Mouse (Mus musculus): Measurements from ENCODE around the gene Ccl4. TPM values are rescaled to one million over a fixed set of nuclear protein-coding genes. Genes with fewer than 3 reads are reported as not detected.

Ccl4 gene
- 3.8 and 5.1 TPM in 2 replicates for polyA plus RNA-seq (2012; rRNA removed)

GRCm38 (mm10) chr11:83662204-83662603 is at the start of gene Ccl4:
TSS of gene Ccl4 (plus strand) at chr11:83662584.
- Histone ChIP-seq H3K4me1 (ENCODE audit: control insufficient read depth, insufficient read depth, insufficient read length) (peaks cover 5% of the 10 kb centered on the region; the same call in 1 of the 2 replicates), H3K27ac (ENCODE audit: insufficient read depth, low read length) (no peak within 1 kb of the TSS), H3K27me3 (ENCODE audit: control insufficient read depth, insufficient read depth, low read length) (no peaks in the 10 kb centered on the region), H3K36me3 (ENCODE audit: control insufficient read depth, insufficient read depth, low read length) (no peaks in the 10 kb centered on the region), H3K4me3 (ENCODE audit: extremely low read depth, insufficient read depth, insufficient read length) (no peak within 1 kb of the TSS)
- 10% methylated on average over 6 of the region's 6 CpGs for WGBS
- peak in 1 of 2 experiments; percentile 45 for DNase-seq (ENCODE audit: low read depth in 1 of 2, low spot score in 2 of 2)
- TF ChIP-seq CTCF (IDR thresholded peaks at IDR 0.05; ENCODE audit: extremely low read depth, insufficient read depth, insufficient read length, insufficient replicate concordance), result no peak
- TF ChIP-seq POLR2A (IDR thresholded peaks at IDR 0.05; ENCODE audit: low read depth, low read length), result no peak

- no peak for DNase-seq (ENCODE audit: low read depth in 1 of 2, low spot score in 2 of 2)
- WGBS, result 78% methylated on average over 1 of the region's 1 CpGs
- Histone ChIP-seq H3K4me3 (ENCODE audit: extremely low read depth, insufficient read depth, insufficient read length) (no peak overlapping the region), H3K27ac (ENCODE audit: insufficient read depth, low read length) (no peak overlapping the region), H3K36me3 (ENCODE audit: control insufficient read depth, insufficient read depth, low read length) (no peaks in the 10 kb centered on the region), H3K27me3 (ENCODE audit: control insufficient read depth, insufficient read depth, low read length) (no peaks in the 10 kb centered on the region), H3K4me1 (ENCODE audit: control insufficient read depth, insufficient read depth, insufficient read length) (no peaks in the 10 kb centered on the region)
- TF ChIP-seq POLR2A (IDR thresholded peaks at IDR 0.05; ENCODE audit: low read depth, low read length), result no peak
- TF ChIP-seq CTCF (IDR thresholded peaks at IDR 0.05; ENCODE audit: extremely low read depth, insufficient read depth, insufficient read length, insufficient replicate concordance), result no peak
Measured at GRCm38 (mm10) chr11:83616586-83616985, 45.8 kb upstream of the Ccl4 start.

DNA sequence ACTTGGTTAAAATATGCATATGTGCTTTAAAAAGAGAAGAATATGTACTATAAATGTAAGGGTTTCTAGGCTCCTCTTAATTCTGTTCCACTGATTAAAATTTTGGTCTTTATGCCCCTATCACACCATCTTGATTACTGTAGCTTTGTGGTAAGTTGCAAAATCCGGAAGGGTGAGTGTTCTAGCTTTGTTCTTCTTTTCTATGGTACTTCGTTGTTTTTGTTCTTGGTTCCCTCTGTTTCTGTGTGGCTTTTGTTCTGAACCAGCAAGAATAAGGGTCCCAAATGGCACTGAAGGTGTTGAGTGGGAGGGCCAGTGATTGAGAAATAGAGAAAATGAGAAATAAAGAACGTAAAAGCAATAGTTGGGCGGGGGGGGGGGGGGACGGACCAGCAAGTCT is 44.1 kb upstream of the Ccl4 start:
- WGBS, result 57% methylated on average over 5 of the region's 5 CpGs
- no peaks in the 10 kb centered on the region for H3K4me1 ChIP-seq (ENCODE audit: control insufficient read depth, insufficient read depth, insufficient read length)
- no peaks in the 10 kb centered on the region for H3K27me3 ChIP-seq (ENCODE audit: control insufficient read depth, insufficient read depth, low read length)
- no peaks in the 10 kb centered on the region for H3K36me3 ChIP-seq (ENCODE audit: control insufficient read depth, insufficient read depth, low read length)
- no peak for TF ChIP-seq CTCF (IDR thresholded peaks at IDR 0.05; ENCODE audit: extremely low read depth, insufficient read depth, insufficient read length, insufficient replicate concordance)
- no peak for TF ChIP-seq POLR2A (IDR thresholded peaks at IDR 0.05; ENCODE audit: low read depth, low read length)
- no peak overlapping the region for H3K4me3 ChIP-seq (ENCODE audit: extremely low read depth, insufficient read depth, insufficient read length)
- DNase-seq (ENCODE audit: low read depth in 1 of 2, low spot score in 2 of 2), result no peak
- H3K27ac ChIP-seq (ENCODE audit: insufficient read depth, low read length), result no peak overlapping the region

- no peaks in the 10 kb centered on the region for H3K27me3 ChIP-seq (ENCODE audit: control insufficient read depth, insufficient read depth, low read length)
- no peak for DNase-seq (ENCODE audit: low read depth in 1 of 2, low spot score in 2 of 2)
- no peak overlapping the region for H3K27ac ChIP-seq (ENCODE audit: insufficient read depth, low read length)
- H3K4me3 ChIP-seq (ENCODE audit: extremely low read depth, insufficient read depth, insufficient read length), result no peak overlapping the region
- TF ChIP-seq POLR2A (IDR thresholded peaks at IDR 0.05; ENCODE audit: low read depth, low read length) (no peak), CTCF (IDR thresholded peaks at IDR 0.05; ENCODE audit: extremely low read depth, insufficient read depth, insufficient read length, insufficient replicate concordance) (no peak)
- no peaks in the 10 kb centered on the region for H3K4me1 ChIP-seq (ENCODE audit: control insufficient read depth, insufficient read depth, insufficient read length)
- WGBS, result 41% methylated on average over 1 of the region's 1 CpGs
- no peaks in the 10 kb centered on the region for H3K36me3 ChIP-seq (ENCODE audit: control insufficient read depth, insufficient read depth, low read length)
Measured at GRCm38 (mm10) chr11:83619037-83619436, 43.3 kb upstream of the Ccl4 start.

- 96% methylated on average over 3 of the region's 3 CpGs for WGBS
Measured at GRCm38 (mm10) chr11:83623586-83623985, 38.8 kb upstream of the Ccl4 start.

DNA sequence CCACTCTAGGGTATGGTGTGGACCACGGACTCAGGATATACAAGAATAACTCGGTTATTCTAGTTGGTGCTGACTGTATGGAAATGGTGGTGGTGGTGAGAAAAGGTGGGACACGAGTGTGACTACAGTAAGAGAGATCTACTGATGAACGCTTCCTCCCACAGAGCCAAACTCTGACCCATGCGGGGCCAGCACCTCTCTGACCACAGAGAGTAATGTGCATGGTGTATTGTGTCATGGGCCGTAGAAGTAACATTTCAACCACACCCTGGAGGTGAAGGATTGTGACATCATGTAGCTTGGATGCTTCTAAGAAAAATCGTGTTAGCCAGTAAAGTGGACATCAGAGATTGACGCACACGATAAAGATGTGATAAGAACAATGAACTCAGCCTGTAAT is 33.6 kb upstream of the Ccl4 start:
- H3K36me3 ChIP-seq (ENCODE audit: control insufficient read depth, insufficient read depth, low read length), result no peaks in the 10 kb centered on the region
- no peaks in the 10 kb centered on the region for H3K4me1 ChIP-seq (ENCODE audit: control insufficient read depth, insufficient read depth, insufficient read length)
- no peak for DNase-seq (ENCODE audit: low read depth in 1 of 2, low spot score in 2 of 2)
- no peak for TF ChIP-seq CTCF (IDR thresholded peaks at IDR 0.05; ENCODE audit: extremely low read depth, insufficient read depth, insufficient read length, insufficient replicate concordance)
- no peak for TF ChIP-seq POLR2A (IDR thresholded peaks at IDR 0.05; ENCODE audit: low read depth, low read length)
- no peaks in the 10 kb centered on the region for H3K27me3 ChIP-seq (ENCODE audit: control insufficient read depth, insufficient read depth, low read length)
- 72% methylated on average over 9 of the region's 9 CpGs for WGBS
- no peak overlapping the region for H3K4me3 ChIP-seq (ENCODE audit: extremely low read depth, insufficient read depth, insufficient read length)
- H3K27ac ChIP-seq (ENCODE audit: insufficient read depth, low read length), result no peak overlapping the region

More at GRCm38 (mm10) chr11:83623586-83623985, 38.8 kb upstream of the Ccl4 start:
- no peak overlapping the region for H3K27ac ChIP-seq (ENCODE audit: insufficient read depth, low read length)
- H3K27me3 ChIP-seq (ENCODE audit: control insufficient read depth, insufficient read depth, low read length), result no peaks in the 10 kb centered on the region
- H3K36me3 ChIP-seq (ENCODE audit: control insufficient read depth, insufficient read depth, low read length), result no peaks in the 10 kb centered on the region
- H3K4me1 ChIP-seq (ENCODE audit: control insufficient read depth, insufficient read depth, insufficient read length), result no peaks in the 10 kb centered on the region
- TF ChIP-seq CTCF (IDR thresholded peaks at IDR 0.05; ENCODE audit: extremely low read depth, insufficient read depth, insufficient read length, insufficient replicate concordance), result no peak
- no peak for DNase-seq (ENCODE audit: low read depth in 1 of 2, low spot score in 2 of 2)
- no peak overlapping the region for H3K4me3 ChIP-seq (ENCODE audit: extremely low read depth, insufficient read depth, insufficient read length)

GRCm38 (mm10) chr11:83630630-83631029 is 31.8 kb upstream of the Ccl4 start:
- WGBS, result 91% methylated on average over 1 of the region's 1 CpGs
- Histone ChIP-seq H3K27ac (ENCODE audit: insufficient read depth, low read length) (no peak overlapping the region), H3K27me3 (ENCODE audit: control insufficient read depth, insufficient read depth, low read length) (no peaks in the 10 kb centered on the region), H3K4me3 (ENCODE audit: extremely low read depth, insufficient read depth, insufficient read length) (no peak overlapping the region), H3K36me3 (ENCODE audit: control insufficient read depth, insufficient read depth, low read length) (no peaks in the 10 kb centered on the region), H3K4me1 (ENCODE audit: control insufficient read depth, insufficient read depth, insufficient read length) (no peaks in the 10 kb centered on the region)
- TF ChIP-seq CTCF (IDR thresholded peaks at IDR 0.05; ENCODE audit: extremely low read depth, insufficient read depth, insufficient read length, insufficient replicate concordance) (no peak), POLR2A (IDR thresholded peaks at IDR 0.05; ENCODE audit: low read depth, low read length) (no peak)
- no peak for DNase-seq (ENCODE audit: low read depth in 1 of 2, low spot score in 2 of 2)

Measured in spleen, adult 2 months (tissue).